Mouse (Mus musculus): Measurements from ENCODE around the gene Lsp1.

Lsp1 gene

DNA sequence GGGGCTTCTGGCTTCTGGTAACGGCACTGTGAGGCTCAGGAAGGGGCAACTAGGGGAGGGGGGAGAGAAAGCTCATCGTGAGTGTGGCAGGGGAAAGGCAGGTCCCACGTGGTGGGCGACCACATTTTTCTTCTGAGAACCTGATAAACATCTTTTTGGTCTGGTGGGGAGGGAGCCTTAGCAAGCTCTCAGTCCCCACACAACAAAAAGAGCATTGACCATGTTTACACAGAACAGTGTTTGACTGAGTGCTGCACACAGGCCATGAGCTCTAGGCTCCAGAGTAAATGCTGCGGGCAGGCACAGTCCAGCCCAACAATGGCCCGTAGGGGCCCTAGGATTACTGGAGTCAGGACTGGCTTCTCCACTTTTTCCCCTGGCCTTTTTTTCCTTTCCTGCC is 78.2 kb downstream of the Lsp1 start:
- DNase-seq (ENCODE audit: low spot score): no peak

DNA sequence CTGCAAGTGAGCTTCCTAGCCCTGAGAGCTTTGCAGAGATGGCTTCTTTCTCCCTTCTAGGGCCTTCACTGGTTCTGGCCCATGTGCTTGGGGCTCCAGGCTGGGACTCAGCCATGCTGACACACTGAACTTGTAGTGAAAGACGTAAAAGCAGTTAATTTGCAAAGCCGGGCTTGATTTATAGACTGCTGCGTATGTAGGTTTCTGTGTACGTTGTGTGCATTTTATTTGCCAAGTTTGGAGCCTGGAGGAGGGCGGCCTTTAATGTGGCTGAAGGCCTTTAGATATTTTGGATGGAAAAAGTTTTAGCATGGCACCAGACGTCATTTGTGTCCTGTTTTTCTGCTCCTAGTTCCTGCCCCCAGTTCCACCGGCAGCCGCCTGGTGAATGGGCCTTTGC is 79.2 kb downstream of the Lsp1 start:
- no peak for DNase-seq (ENCODE audit: low spot score)

DNA sequence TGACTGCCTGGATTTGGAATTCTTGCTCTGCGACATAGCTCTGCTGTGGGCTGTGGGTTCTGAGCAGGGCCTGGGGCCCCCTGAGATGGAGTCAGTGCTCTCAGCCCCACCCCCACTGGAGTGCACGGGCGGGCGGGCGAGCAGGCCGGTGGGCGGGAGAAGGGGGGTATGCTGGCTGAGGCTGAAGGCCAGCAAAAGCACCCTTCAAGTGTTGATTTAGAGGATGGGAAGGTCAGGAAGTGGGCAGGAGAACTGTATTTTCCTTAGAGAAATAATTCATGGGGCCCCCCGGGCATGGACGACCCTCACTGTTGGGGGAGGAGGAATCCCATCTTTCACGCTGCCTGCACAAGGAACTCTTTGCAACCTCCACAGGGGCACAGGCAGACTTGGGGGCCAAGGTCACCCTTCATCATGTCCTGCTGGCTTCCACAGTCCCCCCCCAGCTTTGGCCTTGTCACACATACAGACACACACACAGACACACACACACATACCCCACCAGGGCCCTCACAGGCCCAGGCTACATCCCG is 82.2 kb downstream of the Lsp1 start:
- DNase-seq (ENCODE audit: low spot score): no peak

Data from urinary bladder, postnatal 14 days (tissue).